Mouse (Mus musculus): ENCODE results near the gene Ddost. TPM values are rescaled to one million over a fixed set of nuclear protein-coding genes. Genes with fewer than 3 reads are reported as not detected.
A peak's percentile ranks its signal among the peaks of the same experiment; 100 is the strongest.

Ddost gene
- polyA plus RNA-seq (2016; fragmentation: Nextera tagmentation; extraction: Ambion mirVana): 206 and 212 TPM in 2 replicates

DNA sequence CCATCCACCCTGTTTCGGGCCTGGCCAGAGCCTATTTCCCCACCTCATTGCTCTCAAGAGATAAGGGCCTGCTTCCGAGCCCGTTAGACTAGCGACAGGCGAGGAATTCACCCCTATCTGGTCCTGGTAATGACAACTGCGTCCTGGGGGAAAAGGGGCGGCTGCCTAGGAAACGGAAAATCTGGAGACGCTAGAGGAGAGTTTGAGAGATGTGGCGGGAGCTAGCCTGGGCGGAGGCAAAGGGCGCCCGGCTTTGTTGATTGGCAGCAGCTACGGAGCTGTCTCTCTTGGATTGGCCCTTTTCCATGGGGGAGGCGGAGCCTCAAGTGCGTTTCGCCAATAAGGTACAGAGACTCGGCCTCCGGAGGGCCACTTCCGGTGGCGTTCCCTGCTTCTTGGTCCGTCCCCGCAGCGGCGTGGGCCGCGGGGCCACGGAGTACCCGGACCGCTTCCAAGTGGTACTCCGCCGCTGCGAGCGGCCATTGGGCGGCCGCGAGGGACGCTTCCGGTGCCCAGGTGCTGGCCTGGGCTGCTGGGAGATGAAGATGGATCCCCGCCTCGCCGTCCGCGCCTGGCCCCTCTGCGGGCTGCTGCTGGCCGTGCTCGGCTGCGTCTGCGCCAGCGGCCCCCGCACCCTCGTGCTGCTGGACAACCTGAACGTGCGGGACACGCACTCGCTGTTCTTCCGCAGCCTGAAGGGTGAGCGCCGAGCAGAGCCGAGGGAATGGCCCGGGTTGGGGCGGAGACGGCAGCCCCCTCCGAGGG is at the start of gene Ddost:
Ddost (plus strand) TSS at position 391 of the 765 bp plus-strand sequence.
- Histone ChIP-seq H3K9me3 (replicated peaks) (no peaks in the 10 kb centered on the region), H3K36me3 (peaks cover 32% of the 10 kb centered on the region), H3K27me3 (replicated peaks) (no peaks in the 10 kb centered on the region), H3K27ac (peak within 1 kb of the TSS; percentile 85), H3K4me3 (peak within 1 kb of the TSS; percentile 99), H3K9ac (peak within 1 kb of the TSS; percentile 94), H3K4me1 (peaks cover 36% of the 10 kb centered on the region), H3K4me2 (peak within 1 kb of the TSS; percentile 87)
- WGBS (ENCODE audit: insufficient replicate concordance): under 1% methylated on average over 64 of the region's 64 CpGs
- ATAC-seq: peak; percentile 98

DNA sequence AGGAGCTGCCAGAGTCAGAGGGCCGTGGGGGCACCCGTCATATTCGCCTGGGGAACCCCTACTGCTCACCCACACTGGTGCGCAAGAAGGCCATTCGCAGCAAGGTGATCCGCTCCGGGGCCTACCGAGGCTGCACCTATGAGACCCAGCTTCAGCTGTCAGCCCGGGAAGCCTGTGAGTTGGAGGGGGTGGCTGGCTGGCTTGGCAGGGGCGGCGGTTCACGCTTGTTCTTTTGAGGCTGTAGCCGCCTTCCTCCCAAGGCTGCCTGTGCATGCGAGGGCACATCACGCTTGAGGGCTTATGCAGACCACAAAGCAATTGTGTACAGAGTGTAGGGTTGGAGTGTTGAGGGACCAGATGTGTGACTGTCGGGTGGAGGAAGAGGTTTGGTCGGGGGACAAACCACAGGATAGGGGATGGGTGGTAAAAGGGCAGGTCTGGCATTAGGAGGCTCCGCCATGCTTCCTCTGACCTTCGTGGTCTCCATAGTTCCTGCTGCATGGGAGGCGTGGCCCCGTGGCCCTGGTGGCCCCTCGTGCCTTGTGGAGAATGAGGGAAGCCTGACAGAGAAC is 47.3 kb upstream of the Ddost start:
- no peak for ATAC-seq
- Histone ChIP-seq H3K9me3 (replicated peaks) (no peaks in the 10 kb centered on the region), H3K36me3 (no peaks in the 10 kb centered on the region), H3K27ac (no peak overlapping the region), H3K27me3 (replicated peaks) (peaks cover 78% of the 10 kb centered on the region), H3K4me1 (peaks cover 11% of the 10 kb centered on the region), H3K9ac (no peak overlapping the region), H3K4me2 (no peak overlapping the region), H3K4me3 (no peak overlapping the region)
- 45% methylated on average over 22 of the region's 22 CpGs for WGBS (ENCODE audit: insufficient replicate concordance)

DNA sequence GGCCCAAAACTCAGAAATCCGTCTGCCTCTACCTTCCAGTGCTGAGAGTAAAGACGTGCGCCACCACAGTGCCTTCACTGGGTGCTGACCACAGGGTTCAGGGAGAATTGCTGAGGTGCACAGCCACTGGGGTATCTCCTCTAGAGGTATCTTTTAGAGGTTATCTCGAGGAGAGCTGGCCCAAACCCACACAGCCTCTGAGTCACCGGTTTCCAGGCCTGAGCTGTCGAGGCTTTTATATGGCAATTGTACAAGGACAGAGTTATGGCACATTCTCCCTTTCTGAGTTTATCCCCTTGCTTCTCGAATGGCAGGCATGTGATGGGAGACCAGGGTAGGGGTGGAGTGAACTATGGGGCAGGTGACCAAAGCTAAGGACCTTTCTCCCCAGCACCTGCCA is 45.9 kb upstream of the Ddost start:
- 60% methylated on average over 7 of the region's 7 CpGs for WGBS (ENCODE audit: insufficient replicate concordance)
- Histone ChIP-seq H3K9ac (no peak overlapping the region), H3K27ac (no peak overlapping the region), H3K4me1 (peaks cover 18% of the 10 kb centered on the region), H3K9me3 (replicated peaks) (no peaks in the 10 kb centered on the region), H3K4me3 (no peak overlapping the region), H3K4me2 (no peak overlapping the region), H3K36me3 (no peaks in the 10 kb centered on the region), H3K27me3 (replicated peaks) (peaks cover 76% of the 10 kb centered on the region)
- no peak for ATAC-seq

DNA sequence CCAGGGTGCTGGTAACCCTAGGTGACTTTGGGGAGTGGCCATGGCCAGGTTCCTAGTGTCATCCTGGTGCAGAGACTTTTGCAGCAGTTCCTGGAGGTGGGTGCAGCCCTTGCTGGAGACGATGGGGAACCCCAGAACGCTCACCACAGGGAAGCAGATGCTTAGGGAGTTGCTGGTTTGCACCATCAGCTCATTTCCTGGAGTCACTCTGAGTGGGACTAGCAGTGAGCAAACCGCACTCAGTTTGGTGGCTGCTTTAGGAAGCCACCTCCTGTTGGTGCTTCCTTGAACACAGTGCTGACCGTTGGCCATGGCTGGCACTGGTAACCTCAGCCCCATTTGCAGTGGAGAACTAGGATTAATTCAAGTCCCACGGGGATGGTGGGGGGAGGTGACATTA is 45.0 kb upstream of the Ddost start:
- Histone ChIP-seq H3K9me3 (replicated peaks) (no peaks in the 10 kb centered on the region), H3K36me3 (no peaks in the 10 kb centered on the region), H3K4me1 (peaks cover 18% of the 10 kb centered on the region), H3K27me3 (replicated peaks) (peaks cover 76% of the 10 kb centered on the region), H3K27ac (no peak overlapping the region), H3K4me3 (no peak overlapping the region), H3K4me2 (no peak overlapping the region), H3K9ac (no peak overlapping the region)
- WGBS (ENCODE audit: insufficient replicate concordance): 42% methylated on average over 5 of the region's 5 CpGs
- ATAC-seq: no peak

DNA sequence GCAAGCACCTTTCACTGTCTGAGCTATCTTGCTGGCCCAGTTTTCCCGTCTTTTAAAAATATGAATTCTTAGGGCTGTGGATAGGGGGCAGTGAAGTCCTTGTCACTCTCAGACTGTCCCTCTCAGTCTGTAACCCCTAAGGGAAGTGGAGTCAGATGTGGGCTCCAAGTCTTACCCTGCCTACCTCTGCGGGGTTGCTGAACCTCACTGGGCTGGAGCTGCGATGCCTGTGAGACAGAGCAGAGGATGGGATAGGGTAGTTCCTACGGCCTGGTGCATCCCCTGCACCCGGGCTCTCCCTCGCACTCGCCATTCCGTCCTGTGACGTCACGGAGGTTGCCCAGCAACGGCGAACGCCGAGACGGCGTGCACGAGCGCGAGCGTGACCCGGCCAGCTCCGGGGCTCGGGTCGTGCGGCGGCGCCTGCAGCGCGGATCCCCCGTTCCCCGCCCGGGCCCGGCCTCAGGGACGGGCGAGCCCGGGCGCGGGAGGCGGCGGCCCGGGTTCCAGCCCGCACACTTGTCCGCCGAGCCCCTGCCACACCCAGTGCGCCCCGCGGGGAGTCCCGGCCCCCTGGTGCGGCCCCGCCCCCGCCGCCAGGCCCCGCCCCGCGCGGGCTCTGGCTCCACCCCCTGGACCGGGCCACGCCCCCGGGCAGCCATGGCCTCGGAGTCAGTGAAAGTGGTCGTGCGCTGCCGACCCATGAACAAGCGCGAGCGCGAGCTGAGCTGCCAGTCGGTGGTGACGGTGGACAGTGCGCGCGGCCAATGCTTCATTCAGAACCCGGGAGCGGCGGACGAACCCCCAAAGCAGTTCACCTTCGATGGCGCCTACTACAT is 42.5 kb upstream of the Ddost start:
- H3K9ac ChIP-seq: peak overlapping the region; percentile 55
- peaks cover 18% of the 10 kb centered on the region for H3K4me1 ChIP-seq
- H3K4me2 ChIP-seq: peak overlapping the region; percentile 84
- H3K27ac ChIP-seq: no peak overlapping the region
- ATAC-seq: peak; percentile 83
- WGBS (ENCODE audit: insufficient replicate concordance): 6% methylated on average over 59 of the region's 78 CpGs
- H3K4me3 ChIP-seq: peak overlapping the region; percentile 69
- peaks cover 67% of the 10 kb centered on the region for H3K27me3 ChIP-seq (replicated peaks)
- no peaks in the 10 kb centered on the region for H3K9me3 ChIP-seq (replicated peaks)
- no peaks in the 10 kb centered on the region for H3K36me3 ChIP-seq

DNA sequence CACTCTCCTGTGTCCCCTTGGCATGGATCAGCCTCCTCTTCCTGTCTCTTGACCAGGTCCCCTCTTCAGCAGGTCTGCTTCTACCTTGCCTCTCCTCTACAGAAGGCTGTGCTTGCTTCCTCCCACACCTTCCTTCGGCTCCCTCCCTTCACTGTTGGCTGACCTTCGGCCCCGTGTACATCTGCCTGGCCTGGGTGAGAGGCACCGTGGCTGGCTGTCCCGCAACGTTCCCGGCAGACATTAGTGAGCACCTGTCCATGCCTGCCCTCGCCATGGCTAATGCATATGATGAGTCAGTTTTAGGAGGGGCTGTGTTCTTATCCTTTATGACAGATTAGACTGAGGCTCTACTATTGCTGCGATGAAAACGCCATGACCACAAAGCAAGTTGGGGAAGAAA is 36.7 kb upstream of the Ddost start:
- no peak overlapping the region for H3K27ac ChIP-seq
- no peak overlapping the region for H3K4me3 ChIP-seq
- H3K4me2 ChIP-seq: no peak overlapping the region
- no peaks in the 10 kb centered on the region for H3K36me3 ChIP-seq
- WGBS (ENCODE audit: insufficient replicate concordance): 71% methylated on average over 10 of the region's 10 CpGs
- H3K9ac ChIP-seq: no peak overlapping the region
- H3K27me3 ChIP-seq (replicated peaks): peaks cover 28% of the 10 kb centered on the region
- peaks cover 1% of the 10 kb centered on the region; the same call in 1 of the 2 replicates for H3K4me1 ChIP-seq
- no peaks in the 10 kb centered on the region for H3K9me3 ChIP-seq (replicated peaks)
- no peak for ATAC-seq

DNA sequence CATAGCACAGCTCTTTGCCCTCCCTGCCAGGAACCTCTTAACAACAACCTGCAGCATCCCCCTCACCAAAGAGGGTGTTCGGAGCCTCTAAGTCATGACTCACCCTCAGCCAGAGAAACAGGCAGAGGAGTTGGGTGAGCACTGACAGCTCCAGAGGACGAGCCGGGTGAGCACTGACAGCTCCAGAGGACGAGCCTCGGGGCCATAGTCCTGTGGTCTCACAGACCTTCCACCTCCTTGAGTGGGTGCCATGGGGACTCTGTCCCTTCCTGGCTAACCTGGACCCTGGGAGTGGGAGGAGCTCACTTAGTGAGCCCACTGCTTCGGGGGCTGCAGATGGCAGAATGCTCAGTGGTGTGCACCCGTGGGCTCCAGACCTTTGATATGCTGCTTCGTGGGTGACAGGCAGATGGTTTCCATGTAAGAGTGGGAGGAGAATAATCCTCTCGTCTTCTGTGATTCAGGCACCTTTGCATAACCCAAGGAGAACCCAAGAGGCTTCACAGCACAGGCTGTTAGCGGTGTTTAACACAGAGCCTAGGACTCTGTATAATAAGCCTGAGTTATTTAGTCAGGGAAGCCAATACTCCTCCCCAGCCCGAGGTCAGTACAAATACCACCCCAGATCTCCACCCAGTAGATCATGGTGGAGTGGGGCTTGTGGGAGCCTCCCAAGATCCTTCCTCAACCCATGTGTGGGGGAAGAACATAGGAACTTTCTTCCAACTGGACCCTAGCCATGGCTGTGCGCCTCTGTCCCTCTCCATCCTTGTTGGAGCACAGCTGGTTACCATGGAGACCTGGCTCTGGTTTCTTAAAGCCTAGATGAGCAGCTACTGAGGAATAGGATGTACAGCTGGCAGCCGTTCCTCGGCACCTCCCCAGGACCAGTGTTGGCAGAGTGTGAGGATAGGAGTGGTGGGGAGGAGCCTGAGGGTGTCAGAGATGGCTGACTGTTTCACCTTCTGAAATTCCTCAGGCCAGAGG is 32.2 kb upstream of the Ddost start:
- WGBS (ENCODE audit: insufficient replicate concordance): 61% methylated on average over 14 of the region's 14 CpGs

DNA sequence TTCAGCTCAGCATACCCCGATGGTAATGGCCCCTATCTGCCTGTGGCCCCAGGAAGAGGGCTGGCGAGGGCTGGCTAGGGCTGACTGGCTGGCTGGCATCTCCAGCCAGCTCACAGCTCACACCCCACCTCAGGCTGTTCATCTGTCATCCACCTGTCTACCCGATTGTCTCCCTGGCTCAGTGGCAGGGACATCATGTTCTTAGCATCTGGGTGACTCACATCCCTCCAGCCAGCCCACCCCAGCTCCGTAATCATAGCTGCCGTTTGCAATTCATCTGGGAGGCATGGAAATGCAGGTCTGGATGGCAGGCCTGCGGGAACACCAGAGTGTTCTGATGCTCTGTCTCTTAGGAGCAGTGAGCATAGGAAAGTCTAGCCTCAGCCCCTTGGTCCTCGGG is 26.2 kb upstream of the Ddost start:
- Histone ChIP-seq H3K36me3 (no peaks in the 10 kb centered on the region), H3K9me3 (replicated peaks) (no peaks in the 10 kb centered on the region), H3K4me1 (no peaks in the 10 kb centered on the region), H3K27ac (no peak overlapping the region), H3K9ac (no peak overlapping the region), H3K27me3 (replicated peaks) (peaks cover 25% of the 10 kb centered on the region), H3K4me2 (no peak overlapping the region), H3K4me3 (no peak overlapping the region)
- ATAC-seq: no peak
- WGBS (ENCODE audit: insufficient replicate concordance): 62% methylated on average over 7 of the region's 7 CpGs

More for the DNA sequence above, 32.2 kb upstream of the Ddost start:
- no peaks in the 10 kb centered on the region for H3K9me3 ChIP-seq (replicated peaks)
- H3K4me2 ChIP-seq: no peak overlapping the region
- no peaks in the 10 kb centered on the region for H3K36me3 ChIP-seq
- H3K4me1 ChIP-seq: no peaks in the 10 kb centered on the region
- H3K27me3 ChIP-seq (replicated peaks): peaks cover 18% of the 10 kb centered on the region
- H3K9ac ChIP-seq: no peak overlapping the region
- no peak overlapping the region for H3K4me3 ChIP-seq
- ATAC-seq: 0 out of 2 replicates have a peak, but pooled peaks have one; percentile 18
- no peak overlapping the region for H3K27ac ChIP-seq

DNA sequence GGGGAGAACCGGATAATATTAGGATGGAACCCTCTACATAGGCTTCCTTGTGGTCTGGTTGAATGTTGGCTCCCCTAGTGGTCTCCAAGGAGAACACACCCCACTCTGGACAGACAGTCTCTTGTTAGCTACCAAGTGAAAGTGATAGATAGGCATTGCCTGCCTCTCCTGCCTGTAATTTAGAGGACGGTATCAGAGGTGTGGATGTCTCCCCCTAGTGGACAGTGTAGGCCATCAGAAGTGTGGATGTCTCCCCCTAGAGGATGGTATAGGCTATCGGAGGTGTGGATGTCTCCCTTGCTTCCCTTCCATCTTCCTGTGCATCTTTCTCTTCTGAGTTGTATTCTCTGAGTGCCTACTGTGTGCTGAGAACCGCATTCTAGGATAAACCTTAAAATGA is 21.7 kb upstream of the Ddost start:
- WGBS (ENCODE audit: insufficient replicate concordance): 24% methylated on average over 4 of the region's 4 CpGs
- no peaks in the 10 kb centered on the region for H3K36me3 ChIP-seq
- no peak overlapping the region for H3K4me3 ChIP-seq
- H3K4me2 ChIP-seq: no peak overlapping the region
- H3K27me3 ChIP-seq (replicated peaks): peaks cover 15% of the 10 kb centered on the region; the same call in 1 of the 2 replicates
- H3K4me1 ChIP-seq: 0 out of 2 replicates have a peak, but pooled peaks cover 3% of the 10 kb centered on the region
- peak; percentile 76 for ATAC-seq
- no peak overlapping the region for H3K27ac ChIP-seq
- H3K9ac ChIP-seq: no peak overlapping the region
- H3K9me3 ChIP-seq (replicated peaks): no peaks in the 10 kb centered on the region

DNA sequence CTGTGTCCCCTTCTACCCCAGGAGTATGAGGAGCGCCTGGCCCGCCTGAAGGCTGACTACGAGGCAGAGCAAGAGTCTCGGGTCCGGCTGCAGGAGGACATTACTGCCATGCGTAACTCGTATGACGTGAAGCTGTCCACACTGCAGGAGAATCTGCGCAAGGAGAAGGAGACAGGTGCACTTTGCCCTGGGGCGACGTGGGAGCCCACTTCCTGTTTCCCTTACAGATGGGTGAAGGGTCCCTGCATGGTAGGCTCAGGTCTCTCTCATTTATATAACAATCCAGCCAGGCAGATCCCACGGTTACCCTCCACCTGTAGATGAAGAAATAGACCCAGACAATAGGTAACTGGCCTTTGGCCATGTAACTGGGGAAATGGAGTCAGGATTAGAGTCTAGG is 18.1 kb upstream of the Ddost start:
- WGBS (ENCODE audit: insufficient replicate concordance): 61% methylated on average over 12 of the region's 12 CpGs
- Histone ChIP-seq H3K27me3 (replicated peaks) (0 out of 2 replicates have a peak, but pooled peaks cover 13% of the 10 kb centered on the region), H3K4me3 (no peak overlapping the region), H3K9me3 (replicated peaks) (no peaks in the 10 kb centered on the region), H3K9ac (no peak overlapping the region), H3K4me1 (peaks cover 5% of the 10 kb centered on the region; the same call in 1 of the 2 replicates), H3K36me3 (no peaks in the 10 kb centered on the region), H3K4me2 (no peak overlapping the region), H3K27ac (no peak overlapping the region)
- no peak for ATAC-seq

DNA sequence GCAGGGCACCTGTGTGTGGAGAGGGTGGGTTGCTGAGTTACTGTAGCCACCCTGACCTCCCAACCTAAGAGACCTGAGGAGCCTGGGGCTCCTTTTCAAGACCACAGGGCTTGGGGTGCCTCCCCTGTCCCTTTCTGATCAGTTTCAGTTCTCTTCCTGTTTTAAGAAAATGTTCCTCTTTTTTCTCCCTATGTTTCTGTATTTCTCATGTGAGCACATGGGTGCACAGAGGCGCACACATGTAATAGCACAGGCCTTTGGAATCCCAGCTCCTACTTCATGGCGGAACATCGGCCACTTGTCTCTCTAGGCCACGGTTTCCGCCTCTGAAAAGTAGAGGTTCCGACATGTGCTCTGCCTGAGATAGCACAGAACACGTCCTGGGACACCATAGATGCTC is 15.8 kb upstream of the Ddost start:
- Histone ChIP-seq H3K27ac (no peak overlapping the region), H3K9me3 (replicated peaks) (no peaks in the 10 kb centered on the region), H3K4me1 (peaks cover 10% of the 10 kb centered on the region; the same call in 1 of the 2 replicates), H3K27me3 (replicated peaks) (0 out of 2 replicates have a peak, but pooled peaks cover 13% of the 10 kb centered on the region), H3K4me3 (no peak overlapping the region), H3K9ac (no peak overlapping the region), H3K4me2 (no peak overlapping the region), H3K36me3 (no peaks in the 10 kb centered on the region)
- WGBS (ENCODE audit: insufficient replicate concordance): 72% methylated on average over 7 of the region's 7 CpGs
- ATAC-seq: no peak
